Mouse (Mus musculus): ENCODE measurements around the gene Pbx1. TPM values are rescaled to one million over a fixed set of nuclear protein-coding genes. Genes with fewer than 3 reads are reported as not detected.

Pbx1 gene
- polyA plus RNA-seq, 1 experiment = 46.9 TPM

GRCm38 (mm10) chr1:168430868-168431710, 981 bp downstream of the Pbx1 start:
- TF ChIP-seq CTCF (conservative IDR thresholded peaks at IDR 0.05; ENCODE audit: insufficient read depth, insufficient read length, low read depth, low read length) (no peak), POLR2A (IDR thresholded peaks at IDR 0.05; ENCODE audit: low read depth, low read length) (no peak)
- no peaks in the 10 kb centered on the region; the same call in 1 of the 2 replicates for H3K36me3 ChIP-seq (ENCODE audit: control insufficient read depth, insufficient read depth, low read length)
- H3K27ac ChIP-seq (ENCODE audit: insufficient read depth, low read depth, low read length) = peak overlapping the region; percentile 97
- H3K27me3 ChIP-seq (replicated peaks; ENCODE audit: control insufficient read depth, insufficient read depth, low read length) = no peaks in the 10 kb centered on the region
- peak overlapping the region; percentile 81 for H3K4me3 ChIP-seq (ENCODE audit: insufficient read depth, low read depth, low read length)
- under 1% methylated on average over 37 of the region's 37 CpGs for WGBS
- peak; percentile 56 for DNase-seq
- H3K4me1 ChIP-seq (ENCODE audit: control insufficient read depth, insufficient read depth, low read length) = no peaks in the 10 kb centered on the region; the same call in 1 of the 2 replicates

DNA sequence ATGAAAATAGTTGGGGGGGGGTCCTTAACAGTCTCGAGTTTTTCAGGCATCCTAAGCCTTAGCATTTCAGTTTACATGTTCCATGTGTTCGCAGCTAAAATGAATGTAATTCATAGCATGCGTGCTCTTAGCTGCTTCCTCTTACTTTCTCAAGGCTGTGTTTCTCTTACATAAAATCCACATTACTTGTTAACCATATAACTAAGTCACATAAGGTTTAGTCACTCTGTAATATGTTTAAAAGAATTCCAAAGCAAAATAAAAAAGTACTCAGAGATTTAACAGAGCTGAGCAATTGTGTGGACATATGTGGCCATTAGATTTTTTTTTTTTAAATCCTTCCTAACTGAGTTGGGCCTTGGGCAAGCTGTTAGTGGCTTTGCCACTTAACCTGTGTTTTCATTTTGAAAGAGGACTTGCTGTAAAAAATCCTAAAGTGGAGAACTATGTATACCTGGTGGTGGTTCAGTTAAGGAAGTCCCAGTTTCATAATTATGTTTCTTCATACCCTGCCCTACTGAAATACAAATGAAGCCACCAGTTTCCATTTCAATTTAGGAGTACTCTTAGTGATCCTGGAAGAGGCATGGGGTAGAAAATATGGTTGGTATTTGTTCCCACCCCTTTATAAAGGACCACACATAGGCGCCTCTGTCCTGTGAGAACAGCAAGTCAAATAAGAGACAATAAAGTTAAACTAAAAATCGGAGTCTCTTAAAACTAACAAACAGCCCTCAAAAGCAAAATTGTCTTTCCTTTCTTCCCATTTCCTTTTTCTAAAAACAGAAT, 2.0 kb downstream of the Pbx1 start:
- peaks cover 4% of the 10 kb centered on the region; the same call in 1 of the 2 replicates for H3K4me1 ChIP-seq (ENCODE audit: control insufficient read depth, insufficient read depth, low read length)
- H3K27ac ChIP-seq (ENCODE audit: insufficient read depth, low read depth, low read length) = peak overlapping the region; percentile 91
- no peaks in the 10 kb centered on the region for H3K27me3 ChIP-seq (replicated peaks; ENCODE audit: control insufficient read depth, insufficient read depth, low read length)
- H3K36me3 ChIP-seq (ENCODE audit: control insufficient read depth, insufficient read depth, low read length) = no peaks in the 10 kb centered on the region; the same call in 1 of the 2 replicates
- H3K4me3 ChIP-seq (ENCODE audit: insufficient read depth, low read depth, low read length) = peak overlapping the region; percentile 81
- TF ChIP-seq POLR2A (IDR thresholded peaks at IDR 0.05; ENCODE audit: low read depth, low read length) (no peak), CTCF (conservative IDR thresholded peaks at IDR 0.05; ENCODE audit: insufficient read depth, insufficient read length, low read depth, low read length) (no peak)
- peak; percentile 41 for DNase-seq
- WGBS = 4% methylated on average over 5 of the region's 5 CpGs

- peak overlapping the region; percentile 91 for H3K27ac ChIP-seq (ENCODE audit: insufficient read depth, low read depth, low read length)
- WGBS = 10% methylated on average over 5 of the region's 5 CpGs
- peaks cover 5% of the 10 kb centered on the region; the same call in 1 of the 2 replicates for H3K4me1 ChIP-seq (ENCODE audit: control insufficient read depth, insufficient read depth, low read length)
- H3K36me3 ChIP-seq (ENCODE audit: control insufficient read depth, insufficient read depth, low read length) = no peaks in the 10 kb centered on the region; the same call in 1 of the 2 replicates
- peak; percentile 33 for DNase-seq
- TF ChIP-seq CTCF (conservative IDR thresholded peaks at IDR 0.05; ENCODE audit: insufficient read depth, insufficient read length, low read depth, low read length) (no peak), POLR2A (IDR thresholded peaks at IDR 0.05; ENCODE audit: low read depth, low read length) (no peak)
- H3K27me3 ChIP-seq (replicated peaks; ENCODE audit: control insufficient read depth, insufficient read depth, low read length) = no peaks in the 10 kb centered on the region
- peak overlapping the region; percentile 81 for H3K4me3 ChIP-seq (ENCODE audit: insufficient read depth, low read depth, low read length)
Measured at GRCm38 (mm10) chr1:168429406-168429805, 2.7 kb downstream of the Pbx1 start.

DNA sequence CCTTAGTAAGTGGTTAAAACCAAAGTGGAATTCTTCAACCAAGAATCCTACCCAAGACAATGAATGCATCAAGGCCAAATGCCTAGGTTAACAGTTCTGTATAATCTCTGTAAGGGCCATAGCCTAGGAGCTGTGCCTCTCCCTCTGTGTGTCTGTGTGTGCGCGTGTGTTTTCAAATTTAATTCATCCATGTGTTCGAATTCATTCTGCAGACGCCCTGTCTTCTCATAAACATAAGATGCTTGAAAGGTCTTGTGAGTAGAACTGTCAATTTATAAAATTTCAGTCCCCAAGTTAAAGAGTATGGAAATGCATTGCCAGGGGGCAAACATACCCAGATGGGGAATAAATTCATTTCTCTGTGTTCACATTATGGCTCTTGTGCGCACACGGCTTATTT, 3.8 kb downstream of the Pbx1 start:
- Histone ChIP-seq H3K4me1 (ENCODE audit: control insufficient read depth, insufficient read depth, low read length) (peaks cover 5% of the 10 kb centered on the region; the same call in 1 of the 2 replicates), H3K27ac (ENCODE audit: insufficient read depth, low read depth, low read length) (peak overlapping the region; percentile 93), H3K4me3 (ENCODE audit: insufficient read depth, low read depth, low read length) (peak overlapping the region; percentile 56), H3K36me3 (ENCODE audit: control insufficient read depth, insufficient read depth, low read length) (no peaks in the 10 kb centered on the region; the same call in 1 of the 2 replicates), H3K27me3 (replicated peaks; ENCODE audit: control insufficient read depth, insufficient read depth, low read length) (no peaks in the 10 kb centered on the region)
- DNase-seq = peak; percentile 28
- 17% methylated on average over 6 of the region's 6 CpGs for WGBS
- TF ChIP-seq CTCF (conservative IDR thresholded peaks at IDR 0.05; ENCODE audit: insufficient read depth, insufficient read length, low read depth, low read length) = no peak
- TF ChIP-seq POLR2A (IDR thresholded peaks at IDR 0.05; ENCODE audit: low read depth, low read length) = no peak

DNA sequence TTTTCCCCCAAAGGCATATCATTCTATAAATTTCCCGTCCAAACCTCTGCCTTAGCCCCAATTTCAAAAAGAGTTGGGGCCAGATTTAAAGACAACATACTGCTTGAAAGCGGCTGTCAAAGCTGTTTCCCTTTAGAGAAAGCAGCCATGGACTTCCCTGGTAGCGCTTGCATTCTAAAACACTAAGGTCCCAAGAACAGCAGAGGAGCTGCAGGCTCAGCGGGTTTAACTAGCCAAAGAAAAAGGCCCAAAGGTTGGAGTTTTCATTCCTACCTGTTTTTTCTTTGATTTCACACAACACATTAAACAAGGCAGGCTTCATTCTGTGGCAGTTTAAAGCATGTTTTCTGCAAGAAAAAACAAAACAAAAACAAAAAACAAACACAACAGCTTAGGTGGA, 4.5 kb downstream of the Pbx1 start:
- WGBS = 17% methylated on average over 4 of the region's 4 CpGs
- Histone ChIP-seq H3K4me3 (ENCODE audit: insufficient read depth, low read depth, low read length) (peak overlapping the region; percentile 61), H3K36me3 (ENCODE audit: control insufficient read depth, insufficient read depth, low read length) (no peaks in the 10 kb centered on the region; the same call in 1 of the 2 replicates), H3K4me1 (ENCODE audit: control insufficient read depth, insufficient read depth, low read length) (peaks cover 5% of the 10 kb centered on the region; the same call in 1 of the 2 replicates), H3K27ac (ENCODE audit: insufficient read depth, low read depth, low read length) (peak overlapping the region; percentile 90), H3K27me3 (replicated peaks; ENCODE audit: control insufficient read depth, insufficient read depth, low read length) (no peaks in the 10 kb centered on the region)
- peak; percentile 63 for DNase-seq
- TF ChIP-seq POLR2A (IDR thresholded peaks at IDR 0.05; ENCODE audit: low read depth, low read length) (no peak), CTCF (conservative IDR thresholded peaks at IDR 0.05; ENCODE audit: insufficient read depth, insufficient read length, low read depth, low read length) (no peak)

DNA sequence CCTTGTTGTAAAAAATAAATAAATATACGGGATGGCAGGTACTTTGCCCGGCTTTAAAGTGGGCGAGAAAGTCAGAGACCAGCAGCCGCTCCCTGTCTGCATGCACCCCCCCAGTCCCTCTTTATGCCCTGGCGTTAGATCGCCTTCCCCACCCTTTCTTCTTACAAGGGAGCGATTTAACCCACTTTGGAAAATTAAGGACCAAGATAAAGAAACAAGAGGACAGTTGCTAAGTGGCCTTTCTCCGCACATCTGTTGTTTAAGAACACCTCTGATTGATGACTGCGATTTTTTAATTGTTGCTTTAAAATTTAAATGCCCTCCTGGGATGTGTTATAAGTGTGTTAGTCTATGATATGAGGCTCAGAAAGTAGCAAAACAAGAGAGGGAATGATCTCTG, 5.2 kb downstream of the Pbx1 start:
- Histone ChIP-seq H3K27me3 (replicated peaks; ENCODE audit: control insufficient read depth, insufficient read depth, low read length) (no peaks in the 10 kb centered on the region), H3K36me3 (ENCODE audit: control insufficient read depth, insufficient read depth, low read length) (no peaks in the 10 kb centered on the region; the same call in 1 of the 2 replicates), H3K4me3 (ENCODE audit: insufficient read depth, low read depth, low read length) (peak overlapping the region; percentile 61), H3K27ac (ENCODE audit: insufficient read depth, low read depth, low read length) (peak overlapping the region; percentile 90), H3K4me1 (ENCODE audit: control insufficient read depth, insufficient read depth, low read length) (peaks cover 5% of the 10 kb centered on the region; the same call in 1 of the 2 replicates)
- 48% methylated on average over 9 of the region's 9 CpGs for WGBS
- TF ChIP-seq CTCF (conservative IDR thresholded peaks at IDR 0.05; ENCODE audit: insufficient read depth, insufficient read length, low read depth, low read length) (no peak), POLR2A (IDR thresholded peaks at IDR 0.05; ENCODE audit: low read depth, low read length) (no peak)
- DNase-seq = peak; percentile 6
